Comparison of ENCODE assay signal across 9 mouse cellular contexts in the genomic region with DNA sequence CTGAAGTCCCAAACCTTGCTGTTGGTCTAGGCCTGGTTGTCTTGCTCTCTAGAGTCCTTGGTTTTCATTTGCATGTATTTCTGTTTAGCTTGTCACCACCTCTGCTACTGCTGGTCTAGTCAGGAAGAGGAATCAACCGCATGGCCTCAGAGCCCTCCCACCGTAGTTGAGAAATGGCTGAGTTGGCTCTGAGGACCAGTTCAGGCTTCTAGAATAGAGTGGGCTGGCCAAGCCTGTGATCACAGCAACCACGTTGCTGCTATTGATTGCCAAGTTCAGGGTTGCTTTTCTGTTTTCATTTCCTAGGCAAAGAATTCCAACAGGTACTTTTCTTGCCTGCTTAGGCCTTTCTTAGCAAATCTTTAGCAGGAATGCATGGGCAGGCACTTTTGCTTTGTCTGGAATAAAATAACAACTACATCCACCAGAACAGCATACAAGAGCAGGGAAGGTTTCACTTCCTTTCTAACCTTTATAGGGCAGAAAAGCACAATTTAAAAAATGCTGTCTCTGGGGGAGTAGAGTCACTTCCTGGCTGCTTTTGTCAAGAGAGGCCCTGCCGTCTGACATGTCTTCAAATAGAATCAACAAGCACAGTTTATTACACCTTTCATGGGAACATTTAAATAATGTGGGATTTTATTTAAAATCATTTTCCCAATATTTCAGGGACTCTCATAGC. TPM values are rescaled to one million over a fixed set of nuclear protein-coding genes. Genes with fewer than 3 reads are reported as not detected.
DNase-seq lines count a peak whose midpoint lies in the region; ATAC-seq and TF ChIP-seq lines count a peak whose summit lies in the region.
"Had no signal": no experiment of that assay in that cellular context is flagged by ENCODE, and none has a peak within 500 bp of the region (broad histone marks: within the 10 kb centered on the region; RNA-seq: fewer than 3 reads in every experiment).

No protein-coding gene starts in this region.

- H3K9ac ChIP-seq in heart, embryonic 15.5 days: no peak overlapping the region
- H3K9ac ChIP-seq: embryonic facial prominence, embryonic 12.5 days had no signal

- DNase-seq in gastrocnemius, adult 2 months: peak; percentile 21
- no peak for DNase-seq in gastrocnemius, postnatal 14 days
- peak; percentile 64 for DNase-seq in CD4-positive, CD25-positive, alpha-beta regulatory T cell, adult 2 months (ENCODE audit: low read depth, low spot score)
- DNase-seq in cerebellum, adult 11 months: no peak
- no peak for DNase-seq in cerebellum, postnatal 10 days
- no peak for DNase-seq in gastrocnemius, postnatal 4 days (ENCODE audit: low spot score in 2 of 2)

- H3K4me2 ChIP-seq in heart, embryonic 15.5 days: no peak overlapping the region
- H3K4me2 ChIP-seq: embryonic facial prominence, embryonic 12.5 days had no signal

- 38% methylated on average over 4 of the region's 4 CpGs for WGBS in heart, embryonic 15.5 days

- H3K4me1 ChIP-seq in heart, embryonic 15.5 days (replicated peaks): peaks cover 4% of the 10 kb centered on the region; the same call in 1 of the 2 replicates
- H3K4me1 ChIP-seq: embryonic facial prominence, embryonic 12.5 days had no signal

- intact Hi-C loops in gastrocnemius, adult 2 months (cut with DNase I): no loop called here
- intact Hi-C loops in gastrocnemius, postnatal 14 days (cut with DNase I; ENCODE audit: low total_unique reads): no loop called here

- no peaks in the 10 kb centered on the region for H3K36me3 ChIP-seq in heart, embryonic 15.5 days
- H3K36me3 ChIP-seq: embryonic facial prominence, embryonic 12.5 days had no signal

- no peak overlapping the region for H3K4me3 ChIP-seq in gastrocnemius, adult 2 months
- no peak overlapping the region for H3K4me3 ChIP-seq in heart, embryonic 15.5 days
- H3K4me3 ChIP-seq: embryonic facial prominence, embryonic 12.5 days had no signal

- no peak for TF ChIP-seq CTCF in gastrocnemius, adult 2 months (IDR thresholded peaks at IDR 0.05)

- H3K9me3 ChIP-seq in heart, embryonic 15.5 days (replicated peaks): no peaks in the 10 kb centered on the region
- H3K9me3 ChIP-seq: embryonic facial prominence, embryonic 12.5 days had no signal

- peak; percentile 72 for ATAC-seq in heart, embryonic 15.5 days (replicated peaks; ENCODE audit: insufficient number of reproducible peaks, insufficient read depth, low FRiP score, low read depth)
- ATAC-seq in neutrophil, adult 5-6 weeks (ENCODE audit: extremely low read depth, insufficient number of reproducible peaks, low FRiP score, poor library complexity, severe bottlenecking): peak; percentile 83

- H3K27ac ChIP-seq in gastrocnemius, adult 2 months: peak overlapping the region; percentile 38
- H3K27ac ChIP-seq in heart, embryonic 15.5 days: peak overlapping the region; percentile 87
- H3K27ac ChIP-seq: embryonic facial prominence, embryonic 12.5 days had no signal

- no peaks in the 10 kb centered on the region; the same call in 1 of the 2 replicates for H3K27me3 ChIP-seq in heart, embryonic 15.5 days

RNA-seq across cellular contexts. Expression of gene Tmsb4x, which starts 29.0 kb away (rescaled TPM):
- 100 to 1,000 TPM; 120 to 207 TPM for total RNA-seq in gastrocnemius, adult 2 months (2021)
- 100 to 1,000 TPM; 342 to 412 TPM for total RNA-seq in gastrocnemius, postnatal 14 days (2021)
- 2,285 and 2,968 TPM in 2 replicates for polyA plus RNA-seq in heart, embryonic 15.5 days (2015; fragmentation: Nextera tagmentation; extraction: Ambion mirVana)
- 5,959 and 5,978 TPM in 2 replicates for total RNA-seq in neutrophil, adult 5-6 weeks (2017)
- total RNA-seq in gastrocnemius, postnatal 4 days (2021): 100 to 1,000 TPM; 754 to 847 TPM

Comparison
In these comparisons a context has a peak if more than half of its experiments do, and no peak if none do; other contexts are left out.
1. DNase-seq: peak in gastrocnemius, adult 2 months (single experiment) and CD4-positive, CD25-positive, alpha-beta regulatory T cell, adult 2 months (single experiment); none in gastrocnemius, postnatal 14 days (single experiment), cerebellum, adult 11 months (single experiment), cerebellum, postnatal 10 days (0 of 2) and gastrocnemius, postnatal 4 days (0 of 2).